Mouse (Mus musculus) layer of hippocampus, adult 11-12 months (tissue): Measurements from ENCODE around the gene Tdp2.

Experiments
- DNase-seq: peaks from one replicate; pipeline ENCODE4 v3.0.0; 2022; ENCODE audit warnings: low spot score

Tdp2 gene

DNA sequence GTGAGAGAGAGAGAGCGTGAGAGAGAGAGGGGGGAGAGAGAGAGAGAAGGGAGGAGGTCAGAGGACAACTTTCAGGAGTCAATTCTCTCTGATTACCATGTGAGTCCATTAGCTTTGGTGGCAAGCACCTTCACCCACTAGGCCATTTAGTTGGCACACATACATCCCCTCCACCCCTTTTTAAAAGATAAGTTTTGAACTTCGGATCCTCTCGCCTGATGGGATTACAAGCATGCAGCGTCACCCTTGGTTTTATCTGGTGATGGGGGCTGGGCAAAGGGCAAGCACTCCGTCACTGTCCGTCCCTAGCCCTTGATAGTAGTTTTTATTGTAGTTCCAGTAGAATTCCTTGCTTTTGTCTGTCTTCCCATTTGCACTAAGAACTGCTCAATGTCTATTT lies 48.7 kb downstream of the Tdp2 start:
- DNase-seq = no peak

DNA sequence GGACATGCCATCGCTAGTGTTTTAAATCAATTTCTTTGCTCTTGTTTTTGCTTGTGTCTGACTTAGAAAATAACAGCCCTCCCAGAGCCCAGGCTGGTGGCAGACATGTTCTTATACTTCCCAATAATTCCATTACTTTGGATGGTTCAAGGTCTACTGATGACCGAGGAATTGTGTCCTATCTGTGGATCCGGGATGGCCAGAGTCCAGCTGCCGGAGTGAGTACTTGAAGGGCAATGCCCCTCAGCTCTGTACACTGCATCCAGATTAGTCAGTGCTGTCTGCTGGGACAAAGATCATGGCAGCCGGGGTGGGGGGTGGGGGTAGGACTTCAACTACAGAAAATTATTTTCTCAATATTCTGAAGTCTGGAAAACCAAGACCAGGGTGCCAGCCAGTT lies 49.2 kb downstream of the Tdp2 start:
- no peak for DNase-seq

DNA sequence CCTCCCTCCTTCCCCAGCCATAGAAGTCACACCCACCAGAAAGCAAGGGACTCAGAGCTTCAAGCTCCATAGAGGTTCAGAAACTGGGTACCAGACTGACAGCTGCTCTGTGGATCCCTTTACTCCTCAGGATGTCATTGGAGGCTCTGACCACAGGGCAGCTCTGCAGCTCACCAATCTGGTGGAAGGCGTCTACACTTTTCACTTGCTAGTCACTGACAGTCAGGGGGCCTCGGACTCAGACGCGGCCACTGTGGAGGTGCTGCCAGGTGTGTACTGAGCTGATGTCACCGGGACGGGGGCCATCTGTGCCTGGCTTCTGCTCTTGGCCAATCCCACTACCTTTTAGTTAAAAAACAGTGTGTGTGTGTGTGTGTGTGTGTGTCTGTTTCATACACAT lies 50.9 kb downstream of the Tdp2 start:
- no peak for DNase-seq

DNA sequence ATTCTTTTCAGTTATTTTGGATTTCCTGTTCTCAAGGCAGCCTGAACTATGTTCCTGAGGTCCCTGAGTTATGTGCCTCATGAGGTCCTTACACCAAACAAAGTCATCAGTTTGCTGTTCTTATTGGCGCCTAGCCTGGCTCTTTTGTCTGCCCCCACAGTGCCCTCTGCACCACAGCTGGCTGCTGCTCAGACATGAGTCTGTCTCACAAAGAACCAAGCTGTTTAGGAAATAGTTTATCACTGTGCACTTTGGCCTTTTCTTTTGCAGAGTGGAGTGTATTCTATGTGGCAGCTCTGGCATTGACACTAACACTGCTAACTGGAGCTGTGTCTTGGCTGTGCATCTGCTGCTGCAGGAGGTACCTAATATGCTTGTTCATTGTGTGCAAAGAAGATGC lies 58.1 kb downstream of the Tdp2 start:
- no peak for DNase-seq
